Mouse (Mus musculus) neural tube, embryonic 15.5 days (tissue): ENCODE measurements around the gene Dnase1. TPM values are rescaled to one million over a fixed set of nuclear protein-coding genes. Genes with fewer than 3 reads are reported as not detected.

Source experiments
- ATAC-seq: fragments of 200-750 bp; cut with Nextera tagmentation; 2 replicates; pipeline ENCODE4 v1.8.0; 2017; ENCODE audit warnings: mild to moderate bottlenecking, moderate TSS enrichment, moderate library complexity; ENCODE audit not compliant: low FRiP score
- H3K27ac ChIP-seq: fragments of 300-500 bp; sonication (generic); replicated peaks from 2 replicates; pipeline ENCODE4 v1.5.1; 2015; ENCODE audit warnings: mild to moderate bottlenecking, inconsistent platforms
- H3K27me3 ChIP-seq: fragments of 300-500 bp; sonication (generic); replicated peaks from 2 replicates; pipeline ENCODE4 v1.6.1; 2015; ENCODE audit warnings: inconsistent platforms
- H3K36me3 ChIP-seq: fragments of 300-500 bp; sonication (generic); 2 replicates; pipeline ENCODE4 v1.6.1; 2015; ENCODE audit warnings: inconsistent platforms
- H3K4me1 ChIP-seq: fragments of 300-500 bp; sonication (generic); 2 replicates; pipeline ENCODE4 v1.6.1; 2015; ENCODE audit warnings: inconsistent platforms
- H3K4me2 ChIP-seq: fragments of 300-500 bp; sonication (generic); 2 replicates; pipeline ENCODE4 v1.6.1; 2015; ENCODE audit warnings: inconsistent platforms, mild to moderate bottlenecking, moderate library complexity
- H3K4me3 ChIP-seq: fragments of 300-500 bp; sonication (generic); replicated peaks from 2 replicates; pipeline ENCODE4 v1.5.1; 2015; ENCODE audit warnings: mild to moderate bottlenecking, inconsistent platforms
- H3K9ac ChIP-seq: fragments of 300-500 bp; sonication (generic); replicated peaks from 2 replicates; pipeline ENCODE4 v1.6.1; 2015; ENCODE audit warnings: mild to moderate bottlenecking, inconsistent platforms
- H3K9me3 ChIP-seq: fragments of 300-500 bp; sonication (generic); replicated peaks from 2 replicates; pipeline ENCODE4 v1.6.1; 2016; ENCODE audit warnings: inconsistent platforms
- WGBS: fragments of 180-500 bp; shearing (Covaris S2); methylation state at CpG from one replicate; pipeline ENCODE4 v1.1.7; 2015; ENCODE audit warnings: mixed read lengths; 5-methylcytosine and 5-hydroxymethylcytosine counted together
- polyA plus RNA-seq: library from polyadenylated mRNA; unstranded; fragments of >200 nt; fragmentation: Nextera tagmentation; extraction: Ambion mirVana; gene quantifications from 2 replicates; pipeline ENCODE4 v1.2.1, GENCODE M21; 2015

Dnase1 gene
- polyA plus RNA-seq, 1 experiment from 2014 or later, result 4.8 TPM

DNA sequence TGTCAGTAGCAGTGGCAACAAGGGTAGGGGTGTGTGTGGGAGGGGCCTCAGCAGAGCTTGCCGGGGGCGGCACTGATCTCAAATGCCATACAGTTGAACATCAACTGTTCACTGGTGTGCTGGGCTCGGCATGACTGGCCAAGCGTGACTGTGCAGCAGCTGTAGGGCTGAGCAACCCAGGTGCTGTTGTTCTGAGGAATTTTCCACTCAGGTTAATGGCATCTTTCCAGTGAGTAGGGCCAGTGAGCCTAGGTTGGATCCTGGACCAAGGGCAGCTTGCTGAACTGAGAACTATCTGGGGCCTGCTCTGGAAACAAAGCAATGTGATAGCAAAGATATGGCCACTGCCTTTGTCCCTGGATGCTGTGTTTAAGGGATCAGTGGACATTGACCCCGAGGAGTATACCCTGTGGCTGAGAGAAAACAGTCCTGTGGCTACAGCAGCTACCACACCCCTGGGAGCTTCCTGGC lies 7.3 kb upstream of the Dnase1 start:
- Histone ChIP-seq H3K36me3 (no peaks in the 10 kb centered on the region), H3K27me3 (no peaks in the 10 kb centered on the region), H3K27ac (no peak overlapping the region), H3K4me1 (no peaks in the 10 kb centered on the region), H3K4me3 (no peak overlapping the region), H3K9me3 (no peaks in the 10 kb centered on the region), H3K9ac (no peak overlapping the region), H3K4me2 (no peak overlapping the region)
- WGBS, result 85% methylated on average over 5 of the region's 5 CpGs
- no peak for ATAC-seq

DNA sequence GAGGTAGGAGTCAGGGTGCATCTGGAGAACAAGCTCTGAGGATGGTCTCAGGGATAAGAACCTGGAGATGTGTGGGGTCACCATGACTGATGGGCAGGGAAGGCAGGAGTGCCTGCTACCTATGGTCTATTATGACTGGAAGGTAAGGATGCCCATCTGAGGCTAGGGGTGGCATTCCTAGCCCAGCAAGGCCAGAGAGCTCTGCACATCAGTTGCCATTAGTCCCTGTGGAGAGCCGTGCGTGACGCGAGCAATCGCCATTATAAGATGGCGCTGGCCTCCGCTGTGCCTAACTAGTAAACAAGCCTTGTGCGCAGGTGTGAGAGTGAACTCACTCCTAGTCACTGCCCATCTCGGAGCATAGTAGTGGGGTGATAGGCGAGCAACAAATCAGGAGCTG lies 6.2 kb upstream of the Dnase1 start:
- Histone ChIP-seq H3K27me3 (no peaks in the 10 kb centered on the region), H3K9ac (no peak overlapping the region), H3K27ac (no peak overlapping the region), H3K4me2 (no peak overlapping the region), H3K4me3 (no peak overlapping the region), H3K9me3 (no peaks in the 10 kb centered on the region), H3K36me3 (no peaks in the 10 kb centered on the region), H3K4me1 (no peaks in the 10 kb centered on the region)
- WGBS, result 96% methylated on average over 10 of the region's 10 CpGs
- no peak for ATAC-seq

DNA sequence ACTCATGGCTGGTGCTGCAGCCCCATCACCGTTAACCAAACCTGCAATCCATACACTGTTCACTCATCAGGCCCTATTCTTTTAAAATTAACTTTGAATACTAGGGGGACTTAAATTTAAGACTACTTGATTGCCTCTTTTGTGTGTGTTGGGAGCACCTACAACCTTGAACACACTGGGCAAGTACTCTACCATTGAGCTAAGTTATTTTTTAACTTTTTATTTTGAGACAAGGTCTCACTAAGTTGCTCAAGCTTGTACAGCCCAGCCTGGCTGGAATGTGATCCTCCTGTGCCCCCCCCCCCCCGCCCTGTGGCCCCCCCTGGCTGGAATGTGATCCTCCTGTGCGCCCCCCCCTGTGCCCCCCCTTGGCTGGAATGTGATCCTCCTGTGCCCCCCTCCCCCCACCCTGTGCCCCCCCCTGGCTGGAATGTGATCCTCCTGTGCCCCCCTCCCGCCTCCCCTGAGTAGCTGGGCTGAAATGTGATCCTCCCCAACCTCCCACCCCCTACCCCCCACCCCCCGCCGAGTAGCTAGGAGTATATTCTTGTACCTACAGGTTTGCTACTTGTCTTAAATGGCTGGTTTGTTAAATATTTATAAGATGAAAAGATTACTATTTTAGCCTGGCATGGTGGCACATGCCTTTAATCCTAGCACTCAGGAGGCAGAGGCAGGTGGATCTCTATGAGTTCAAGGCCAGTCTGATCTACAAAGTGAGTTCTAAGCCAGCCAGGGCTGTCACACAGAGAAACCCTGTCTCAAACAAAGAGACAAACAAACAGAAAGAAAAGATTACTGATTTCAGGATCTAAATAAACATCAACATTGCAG lies 5.1 kb upstream of the Dnase1 start:
- H3K27me3 ChIP-seq, result no peaks in the 10 kb centered on the region
- H3K27ac ChIP-seq, result no peak overlapping the region
- ATAC-seq, result no peak
- no peaks in the 10 kb centered on the region for H3K4me1 ChIP-seq
- no peaks in the 10 kb centered on the region for H3K9me3 ChIP-seq
- 73% methylated on average over 4 of the region's 6 CpGs for WGBS
- H3K4me2 ChIP-seq, result no peak overlapping the region
- H3K4me3 ChIP-seq, result no peak overlapping the region
- no peak overlapping the region for H3K9ac ChIP-seq
- peaks cover 5% of the 10 kb centered on the region for H3K36me3 ChIP-seq

DNA sequence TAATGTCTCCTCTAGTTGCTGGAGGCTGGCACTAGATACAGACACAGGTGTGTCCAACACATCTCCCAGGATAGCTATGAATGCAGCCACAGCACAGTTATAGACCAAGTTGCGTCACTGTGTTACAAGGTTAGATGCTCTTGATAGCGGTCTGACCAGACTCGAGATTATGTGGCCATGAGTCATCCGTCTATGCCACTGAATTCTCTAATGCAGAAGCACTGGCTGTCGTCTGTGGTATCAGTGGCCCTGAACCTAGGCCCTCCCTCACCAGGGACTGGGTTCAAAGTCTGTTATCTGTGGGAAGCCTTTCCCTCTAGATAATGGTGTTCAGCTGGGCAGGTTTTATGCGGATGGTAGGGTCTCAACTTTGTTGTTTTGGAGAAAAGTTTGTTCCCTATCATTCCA lies 4.4 kb upstream of the Dnase1 start:
- Histone ChIP-seq H3K9ac (no peak overlapping the region), H3K36me3 (peaks cover 12% of the 10 kb centered on the region), H3K27me3 (no peaks in the 10 kb centered on the region), H3K4me3 (no peak overlapping the region), H3K4me1 (no peaks in the 10 kb centered on the region), H3K9me3 (no peaks in the 10 kb centered on the region), H3K27ac (no peak overlapping the region), H3K4me2 (no peak overlapping the region)
- ATAC-seq, result no peak
- WGBS, result 92% methylated on average over 6 of the region's 6 CpGs

DNA sequence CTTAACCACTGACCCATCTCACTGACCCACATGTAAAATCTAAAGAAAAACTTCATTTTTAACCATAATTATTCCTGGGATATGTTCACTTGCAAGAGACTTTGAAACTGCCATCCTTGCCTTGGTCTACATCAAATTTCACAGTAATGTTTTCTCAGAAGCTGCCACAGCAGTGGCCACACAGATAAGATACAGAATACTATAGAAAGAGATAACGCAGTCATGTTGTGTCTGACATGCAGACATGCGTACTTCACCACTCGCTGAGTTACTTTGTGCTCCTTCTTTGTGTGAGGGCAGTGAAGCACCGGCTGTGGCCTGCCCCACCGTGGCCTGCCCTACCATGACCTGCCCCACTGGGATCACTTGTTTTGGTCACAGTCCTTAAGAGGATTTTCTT lies 2.8 kb upstream of the Dnase1 start:
- H3K27me3 ChIP-seq, result no peaks in the 10 kb centered on the region
- H3K4me3 ChIP-seq, result no peak overlapping the region
- H3K4me1 ChIP-seq, result no peaks in the 10 kb centered on the region
- no peaks in the 10 kb centered on the region for H3K9me3 ChIP-seq
- peaks cover 27% of the 10 kb centered on the region for H3K36me3 ChIP-seq
- H3K27ac ChIP-seq, result no peak overlapping the region
- no peak overlapping the region for H3K4me2 ChIP-seq
- no peak overlapping the region for H3K9ac ChIP-seq
- no peak for ATAC-seq
- WGBS, result 75% methylated on average over 5 of the region's 5 CpGs

DNA sequence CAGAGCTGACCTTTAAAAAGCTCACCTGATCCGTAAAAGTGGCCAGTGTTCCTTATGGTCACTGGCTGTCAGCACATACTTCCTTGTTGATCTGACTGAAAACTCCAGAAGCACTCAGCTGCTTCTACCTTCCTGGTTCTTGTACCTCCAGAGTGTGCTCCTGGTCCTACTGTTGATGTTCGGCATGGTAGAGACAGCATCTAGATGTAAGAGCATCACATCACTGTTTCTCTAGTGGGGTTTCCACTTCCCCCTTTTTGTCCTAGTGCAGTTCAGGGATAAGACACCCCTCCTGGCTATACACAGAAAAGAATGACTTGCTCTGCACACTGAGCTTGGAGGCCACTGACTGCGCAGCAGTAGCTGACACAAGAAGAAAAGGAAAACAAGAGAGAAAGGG lies 2.3 kb upstream of the Dnase1 start:
- Histone ChIP-seq H3K4me3 (no peak overlapping the region), H3K36me3 (peaks cover 32% of the 10 kb centered on the region), H3K27ac (no peak overlapping the region), H3K9me3 (no peaks in the 10 kb centered on the region), H3K4me2 (no peak overlapping the region), H3K27me3 (no peaks in the 10 kb centered on the region), H3K4me1 (no peaks in the 10 kb centered on the region), H3K9ac (no peak overlapping the region)
- 89% methylated on average over 3 of the region's 3 CpGs for WGBS
- ATAC-seq, result no peak

DNA sequence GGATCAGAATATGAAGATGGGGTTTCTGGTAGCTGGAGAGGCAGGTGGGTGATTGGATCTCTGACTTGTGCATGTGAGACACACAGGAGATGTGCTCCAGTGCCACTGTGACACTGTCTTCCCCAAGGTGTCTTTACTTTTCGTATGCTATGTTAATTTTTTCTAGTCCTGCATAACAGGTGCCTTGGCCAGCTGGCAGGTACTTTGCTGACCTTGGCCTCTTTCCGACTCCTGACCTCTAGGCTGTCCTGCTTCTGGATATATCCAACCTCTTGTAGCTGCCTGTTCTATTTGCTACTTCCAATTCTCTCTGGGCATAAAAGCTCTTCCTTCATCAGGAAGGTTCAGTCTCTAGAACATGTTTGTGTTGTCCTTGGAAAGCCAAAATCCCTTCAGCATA lies 1.2 kb upstream of the Dnase1 start:
- 94% methylated on average over 2 of the region's 2 CpGs for WGBS
- ATAC-seq, result no peak
- H3K4me3 ChIP-seq, result no peak overlapping the region
- H3K27ac ChIP-seq, result no peak overlapping the region
- H3K9ac ChIP-seq, result no peak overlapping the region
- no peaks in the 10 kb centered on the region for H3K27me3 ChIP-seq
- no peak overlapping the region for H3K4me2 ChIP-seq
- H3K4me1 ChIP-seq, result no peaks in the 10 kb centered on the region
- peaks cover 37% of the 10 kb centered on the region for H3K36me3 ChIP-seq
- H3K9me3 ChIP-seq, result no peaks in the 10 kb centered on the region

DNA sequence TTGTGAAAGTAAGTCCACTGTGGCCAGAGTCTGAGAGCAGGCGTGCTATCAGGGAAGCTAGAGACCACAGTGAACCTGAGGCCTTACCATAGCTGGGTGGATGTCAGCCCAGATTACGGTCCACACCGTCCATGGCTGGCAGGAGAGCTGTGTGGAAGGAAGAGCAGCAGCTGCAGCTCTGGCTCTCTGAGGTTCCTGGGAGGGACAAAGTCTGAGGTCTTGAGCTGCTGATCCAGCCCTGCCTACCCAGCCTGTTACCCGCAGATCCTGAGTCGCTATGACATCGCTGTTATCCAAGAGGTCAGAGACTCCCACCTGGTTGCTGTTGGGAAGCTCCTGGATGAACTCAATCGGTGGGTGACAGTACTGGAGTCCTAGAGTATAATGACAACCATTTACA lies 948 bp downstream of the Dnase1 start:
- Histone ChIP-seq H3K9me3 (no peaks in the 10 kb centered on the region), H3K4me1 (no peaks in the 10 kb centered on the region), H3K4me2 (no peak overlapping the region), H3K27ac (no peak overlapping the region), H3K27me3 (no peaks in the 10 kb centered on the region), H3K9ac (no peak overlapping the region), H3K36me3 (peaks cover 54% of the 10 kb centered on the region), H3K4me3 (no peak overlapping the region)
- 95% methylated on average over 7 of the region's 7 CpGs for WGBS
- ATAC-seq, result no peak

DNA sequence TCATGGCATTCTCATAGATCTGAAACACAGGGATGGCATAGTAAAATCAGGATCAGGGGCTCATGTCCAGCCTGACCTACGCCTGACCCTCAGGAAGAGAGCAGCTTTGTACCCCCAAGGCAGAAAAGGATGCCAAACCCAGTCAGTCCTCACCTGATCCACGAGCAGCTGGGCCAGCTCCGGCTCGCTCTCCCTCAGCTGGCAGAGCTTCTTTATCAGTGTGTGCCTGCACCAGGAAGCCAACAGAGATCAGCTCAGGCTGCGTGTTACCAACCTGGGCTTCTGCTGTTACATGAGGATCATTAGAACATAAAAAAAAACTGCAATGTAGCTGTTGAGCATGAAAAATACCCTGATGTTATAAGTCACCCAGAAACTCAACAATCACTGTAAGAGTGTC lies 3.5 kb downstream of the Dnase1 start:
- Histone ChIP-seq H3K4me1 (no peaks in the 10 kb centered on the region), H3K36me3 (peaks cover 73% of the 10 kb centered on the region), H3K27ac (no peak overlapping the region), H3K9me3 (no peaks in the 10 kb centered on the region), H3K9ac (no peak overlapping the region), H3K4me3 (no peak overlapping the region), H3K4me2 (no peak overlapping the region), H3K27me3 (no peaks in the 10 kb centered on the region)
- 94% methylated on average over 5 of the region's 5 CpGs for WGBS
- no peak for ATAC-seq

DNA sequence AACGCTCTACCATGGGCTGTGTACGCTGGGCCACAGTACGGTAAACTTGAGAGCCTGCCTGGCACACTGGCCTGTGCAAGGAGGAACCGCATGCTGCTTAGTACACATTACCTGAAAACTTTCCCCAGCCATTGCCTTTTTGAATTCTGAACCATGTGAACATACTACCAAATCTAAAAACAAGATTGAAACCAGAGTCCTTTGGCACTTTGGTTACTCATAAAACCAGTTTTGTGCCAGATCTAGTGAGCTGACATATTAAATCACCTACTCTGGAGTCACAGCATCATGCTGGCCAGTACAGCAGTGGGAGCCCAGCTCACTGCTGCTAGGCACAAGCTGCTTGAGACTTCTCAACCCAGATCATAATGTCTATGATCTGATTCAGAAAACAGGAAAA lies 4.9 kb downstream of the Dnase1 start:
- peaks cover 79% of the 10 kb centered on the region for H3K36me3 ChIP-seq

DNA sequence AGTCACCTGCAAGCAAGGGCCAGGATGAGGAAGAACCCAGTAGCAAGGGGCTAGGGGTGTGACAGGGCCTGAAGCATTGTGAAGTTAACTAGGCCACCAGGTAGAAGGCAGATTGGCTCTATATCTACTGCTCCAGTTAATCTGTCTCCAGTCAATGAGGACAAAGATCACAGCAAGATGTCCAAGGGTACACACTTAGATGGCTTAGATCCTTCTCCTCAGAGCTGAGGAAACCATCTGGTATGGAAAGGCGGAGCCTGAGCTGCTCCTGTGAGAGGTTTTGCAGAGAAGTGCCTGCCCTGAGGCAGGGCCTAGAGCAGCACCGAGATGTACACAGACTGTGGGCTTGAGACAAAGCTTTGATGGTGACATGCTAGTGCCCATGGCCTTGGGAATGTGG lies 7.4 kb downstream of the Dnase1 start:
- Histone ChIP-seq H3K4me2 (no peak overlapping the region), H3K4me3 (no peak overlapping the region), H3K9ac (no peak overlapping the region), H3K36me3 (peaks cover 75% of the 10 kb centered on the region), H3K27me3 (no peaks in the 10 kb centered on the region), H3K4me1 (no peaks in the 10 kb centered on the region), H3K27ac (no peak overlapping the region), H3K9me3 (no peaks in the 10 kb centered on the region)
- ATAC-seq, result no peak
- WGBS, result 97% methylated on average over 2 of the region's 2 CpGs

More for the DNA sequence above, 4.9 kb downstream of the Dnase1 start:
- Histone ChIP-seq H3K9ac (no peak overlapping the region), H3K27me3 (no peaks in the 10 kb centered on the region), H3K9me3 (no peaks in the 10 kb centered on the region), H3K27ac (no peak overlapping the region), H3K4me3 (no peak overlapping the region), H3K4me2 (no peak overlapping the region), H3K4me1 (no peaks in the 10 kb centered on the region)
- no peak for ATAC-seq
- whole genome bisulfite sequencing, result 98% methylated on average over 4 of the region's 4 CpGs

DNA sequence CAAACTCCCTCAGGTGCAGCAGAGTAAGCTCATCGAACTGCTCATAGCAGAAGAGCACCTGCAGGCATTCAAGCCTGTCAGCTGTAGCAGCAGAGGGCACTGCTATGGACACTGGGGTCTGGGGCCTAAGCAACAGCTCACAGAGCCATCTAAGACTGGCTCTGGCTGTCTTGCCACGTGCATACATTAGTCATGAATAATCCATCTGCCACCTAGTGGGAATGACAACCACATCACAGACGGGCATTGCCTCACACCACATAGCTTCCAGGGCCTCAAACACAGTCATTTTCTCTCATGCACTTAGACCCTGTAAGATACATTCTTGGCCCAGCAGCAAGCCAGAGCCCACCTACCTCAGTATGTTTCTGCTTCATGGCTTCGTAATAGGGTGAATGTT lies 8.8 kb downstream of the Dnase1 start:
- H3K9ac ChIP-seq, result no peak overlapping the region
- peaks cover 81% of the 10 kb centered on the region for H3K36me3 ChIP-seq
- WGBS, result 86% methylated on average over 4 of the region's 4 CpGs
- no peak overlapping the region for H3K4me3 ChIP-seq
- H3K4me1 ChIP-seq, result no peaks in the 10 kb centered on the region
- H3K27ac ChIP-seq, result no peak overlapping the region
- ATAC-seq, result no peak
- H3K27me3 ChIP-seq, result no peaks in the 10 kb centered on the region
- H3K9me3 ChIP-seq, result no peaks in the 10 kb centered on the region
- H3K4me2 ChIP-seq, result no peak overlapping the region
